Mouse (Mus musculus): Measurements from ENCODE around the gene Camsap2.

GRCm38 (mm10) chr1:136381169-136381568 lies 35.3 kb upstream of the Camsap2 start:
- TF ChIP-seq CTCF (IDR thresholded peaks at IDR 0.05; ENCODE audit: control insufficient read depth, insufficient read depth, low read length), result no peak
- TF ChIP-seq POLR2A (IDR thresholded peaks at IDR 0.05; ENCODE audit: borderline replicate concordance, control insufficient read depth, low read depth, low read length), result no peak
